Mouse (Mus musculus) cerebral cortex, adult 2 months (tissue): ENCODE results near the gene Gnat1.

ENCODE experiments used
- WGBS: fragments of 180-500 bp; shearing (Covaris S2); methylation state at CpG from one replicate; pipeline ENCODE4 v1.1.7; 2018; 5-methylcytosine and 5-hydroxymethylcytosine counted together

Gene Gnat1

DNA sequence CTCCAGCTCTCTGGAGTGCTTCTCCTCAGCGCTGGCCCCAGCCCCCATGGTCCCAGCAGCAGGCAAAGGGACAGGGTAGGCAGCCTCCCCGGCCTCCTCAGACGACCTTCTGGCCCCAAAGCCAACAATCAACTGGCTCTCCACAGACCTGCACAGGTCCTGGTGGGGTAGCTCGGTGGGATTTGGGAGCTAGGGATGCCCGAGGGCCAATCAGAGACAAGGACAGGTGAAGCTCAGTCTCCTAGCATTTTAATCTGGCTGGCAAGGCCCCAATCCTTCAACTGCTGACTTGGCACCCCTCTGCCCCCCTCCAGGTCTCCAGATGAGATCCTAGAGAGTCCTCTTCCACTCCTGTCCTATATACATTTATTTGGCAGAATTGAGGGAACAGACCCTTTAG is at the start of gene Gnat1:
TSS of gene Gnat1 (minus strand) at position 212 of the 400 bp plus-strand sequence.
- 55% methylated on average over 5 of the region's 5 CpGs for WGBS

DNA sequence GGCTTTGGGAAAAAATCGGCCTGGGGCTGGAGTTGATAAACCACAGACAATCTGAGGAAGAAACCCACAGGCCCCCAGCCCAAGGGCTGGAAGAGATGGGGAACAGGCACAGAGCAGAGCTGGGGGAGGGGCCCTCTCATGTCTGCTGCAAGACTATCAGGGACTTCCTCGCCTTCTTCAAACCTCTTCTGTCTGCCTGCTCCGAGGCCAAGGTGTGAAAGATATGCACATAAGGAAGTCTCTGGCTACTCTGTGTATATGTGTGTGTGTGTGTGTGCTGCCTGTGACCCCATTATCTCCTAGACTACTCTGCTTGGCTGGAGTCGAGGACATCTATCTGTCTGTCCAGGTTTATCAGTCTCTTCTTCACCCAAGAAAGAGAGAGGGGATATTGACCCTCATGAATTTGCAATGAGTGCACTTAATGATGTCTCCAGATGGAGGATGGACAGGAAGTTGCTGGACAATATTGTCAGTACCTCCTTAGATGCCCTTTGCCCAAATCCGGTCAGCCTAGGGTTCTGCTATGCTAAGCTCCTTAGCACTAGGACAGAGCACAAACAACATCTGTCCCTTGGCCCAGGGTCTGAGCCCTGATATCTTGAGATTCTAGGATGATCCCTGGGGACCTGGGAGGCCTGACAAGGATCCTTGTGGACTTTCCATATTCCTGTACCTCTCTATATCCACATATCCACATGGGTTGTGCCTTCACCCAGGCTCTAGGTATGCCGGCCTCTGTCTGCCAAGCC is 49.6 kb upstream of the Gnat1 start:
- WGBS = 86% methylated on average over 6 of the region's 6 CpGs

DNA sequence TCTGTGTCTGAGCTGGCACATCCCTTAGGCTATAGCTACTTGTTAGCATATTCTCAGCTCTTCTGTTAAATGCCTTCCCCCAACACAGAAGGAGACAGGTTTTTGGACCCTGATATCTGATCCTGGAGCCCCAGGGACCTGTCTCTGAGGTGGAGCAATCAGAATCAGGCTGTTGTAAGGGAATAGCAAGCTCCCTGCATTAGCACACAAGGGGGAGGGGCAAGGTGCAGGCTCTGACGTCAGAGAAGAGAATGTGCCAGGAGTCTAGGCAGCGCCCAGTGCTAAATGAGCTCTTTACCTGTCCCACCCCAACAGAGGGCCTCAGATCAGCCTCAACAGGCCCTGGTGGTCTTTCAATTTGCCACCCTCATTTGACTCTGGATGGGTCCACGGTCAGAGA is 47.5 kb upstream of the Gnat1 start:
- 63% methylated on average over 3 of the region's 3 CpGs for WGBS

DNA sequence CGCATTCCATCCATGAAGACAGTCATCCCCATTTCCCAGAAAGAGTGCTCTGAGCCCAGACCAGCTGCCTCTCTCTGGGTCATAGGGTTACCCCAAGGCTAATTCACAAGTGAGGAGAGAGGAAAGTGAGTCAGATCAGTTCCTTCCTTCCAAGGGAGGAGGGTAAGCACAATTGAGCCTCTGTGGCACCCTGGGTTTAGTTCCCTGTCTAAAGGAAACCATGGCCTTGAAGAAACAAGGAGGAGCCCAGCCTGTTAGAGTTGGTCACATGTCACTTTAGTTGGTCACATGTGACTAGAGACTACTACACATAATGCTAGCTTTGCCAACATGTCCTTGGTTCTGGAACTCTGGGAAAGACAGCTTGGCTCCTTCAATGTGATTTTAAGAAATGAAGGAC is 45.3 kb upstream of the Gnat1 start:
- 95% methylated on average over 1 of the region's 1 CpGs for WGBS

DNA sequence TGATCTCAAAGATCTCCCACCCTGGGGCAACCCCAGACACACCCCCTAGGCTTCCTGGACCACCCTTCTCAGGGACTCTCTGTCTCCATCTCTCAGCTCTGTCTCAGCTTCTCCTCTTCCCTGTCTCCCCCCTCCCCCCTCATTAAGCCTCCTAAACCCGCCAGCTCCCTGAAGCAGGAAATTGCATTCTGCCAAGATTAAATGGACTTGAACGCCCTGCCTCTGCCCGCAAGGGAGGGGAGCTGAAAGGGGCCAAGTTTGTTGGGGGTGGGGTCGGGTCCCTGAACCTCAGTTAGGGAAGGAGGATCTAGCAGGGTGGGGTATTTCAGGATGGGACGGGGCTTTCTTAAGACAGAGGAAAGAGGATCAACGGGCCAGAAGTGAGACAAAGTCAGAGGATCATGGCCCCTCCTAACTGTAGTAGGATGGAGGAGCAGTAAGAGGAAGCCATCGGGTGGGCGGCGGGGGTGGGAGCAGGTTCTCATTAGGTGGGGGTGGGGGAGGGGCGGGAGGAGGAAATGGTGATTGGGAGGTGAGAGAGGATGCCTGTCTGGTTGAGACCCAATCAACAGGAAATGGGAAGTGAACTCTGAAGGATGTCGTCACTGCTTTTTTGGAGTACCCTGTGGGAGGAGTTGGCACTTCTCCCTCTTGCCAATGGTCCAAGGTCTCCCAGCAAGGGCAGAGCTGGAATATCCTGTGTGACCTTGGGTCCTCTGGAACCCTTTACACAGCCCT is 44.5 kb upstream of the Gnat1 start:
- 6% methylated on average over 11 of the region's 11 CpGs for WGBS

DNA sequence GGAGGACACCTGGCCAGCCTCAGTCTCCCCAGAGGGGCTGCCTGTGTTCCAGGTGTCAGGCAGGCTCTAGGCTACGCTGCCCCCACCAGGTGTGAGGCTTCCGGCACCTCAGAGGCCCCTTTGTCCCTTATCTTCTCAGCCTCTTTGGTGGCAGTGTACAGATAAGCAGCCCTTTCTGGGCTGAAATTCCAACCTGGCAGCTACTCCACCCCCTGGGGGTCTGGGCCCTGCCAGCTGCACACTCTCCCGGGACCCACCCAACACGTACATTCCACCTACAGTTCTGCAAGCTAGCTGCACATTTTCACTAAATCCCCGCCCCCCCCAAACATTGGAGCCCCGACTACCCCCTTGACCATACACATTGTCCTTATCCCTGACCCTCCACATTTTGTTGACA is 43.8 kb upstream of the Gnat1 start:
- WGBS = 48% methylated on average over 6 of the region's 6 CpGs

DNA sequence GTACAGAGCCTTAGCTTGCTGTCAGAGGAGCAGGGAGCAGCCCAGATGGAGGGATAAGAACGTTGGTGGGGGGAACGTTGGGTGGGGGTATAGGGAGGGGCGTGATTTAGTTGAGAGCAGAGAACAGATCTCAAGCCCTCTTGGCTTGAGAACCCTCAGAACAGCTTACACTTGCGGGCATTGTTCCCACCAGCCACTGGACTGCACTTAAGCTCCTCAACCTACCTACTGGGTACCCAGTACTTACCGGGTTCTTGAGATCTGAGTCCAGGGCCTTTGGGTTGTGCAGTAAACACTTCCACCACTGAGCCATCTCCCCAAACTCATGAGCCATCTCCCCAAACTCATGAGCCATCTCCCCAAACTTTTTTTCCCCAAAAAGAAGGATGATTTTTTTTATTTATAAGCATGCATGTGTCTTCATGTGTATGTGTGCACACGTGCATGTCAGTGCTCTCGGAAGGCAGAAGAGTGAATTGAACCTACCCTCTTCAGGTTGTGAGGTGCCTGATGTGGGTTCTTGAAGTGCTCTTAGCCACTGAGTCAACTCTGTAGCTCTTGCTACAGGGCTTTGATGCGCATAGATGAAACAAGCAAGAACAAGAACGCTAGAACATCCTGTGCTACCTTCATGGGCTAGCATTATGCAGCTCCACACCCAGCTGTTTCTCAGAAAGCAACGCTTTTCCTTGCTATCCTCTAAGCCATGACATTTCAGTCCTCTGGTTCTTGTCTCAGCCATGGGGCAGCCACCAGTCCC is 39.4 kb upstream of the Gnat1 start:
- 86% methylated on average over 10 of the region's 10 CpGs for WGBS

DNA sequence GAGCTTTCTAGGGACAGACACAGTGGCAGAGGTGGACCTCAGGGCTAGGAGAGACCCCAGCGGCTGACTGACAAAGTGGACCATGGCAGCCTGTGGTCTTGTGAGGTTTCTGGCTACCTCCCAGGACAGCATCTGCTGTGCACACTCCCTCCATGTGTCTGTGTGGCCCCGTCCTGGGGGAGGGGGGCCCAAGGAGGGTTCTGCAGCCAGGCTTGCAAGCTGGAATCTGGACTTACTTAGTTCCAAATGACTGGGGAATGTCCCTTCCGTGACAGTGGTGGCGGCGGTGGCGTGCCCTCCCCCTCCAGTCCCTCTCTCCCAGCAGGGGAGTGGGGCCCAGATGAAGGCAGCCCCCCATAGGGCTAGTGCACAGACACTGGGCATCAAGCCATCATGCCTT is 37.4 kb upstream of the Gnat1 start:
- WGBS = 74% methylated on average over 6 of the region's 6 CpGs

DNA sequence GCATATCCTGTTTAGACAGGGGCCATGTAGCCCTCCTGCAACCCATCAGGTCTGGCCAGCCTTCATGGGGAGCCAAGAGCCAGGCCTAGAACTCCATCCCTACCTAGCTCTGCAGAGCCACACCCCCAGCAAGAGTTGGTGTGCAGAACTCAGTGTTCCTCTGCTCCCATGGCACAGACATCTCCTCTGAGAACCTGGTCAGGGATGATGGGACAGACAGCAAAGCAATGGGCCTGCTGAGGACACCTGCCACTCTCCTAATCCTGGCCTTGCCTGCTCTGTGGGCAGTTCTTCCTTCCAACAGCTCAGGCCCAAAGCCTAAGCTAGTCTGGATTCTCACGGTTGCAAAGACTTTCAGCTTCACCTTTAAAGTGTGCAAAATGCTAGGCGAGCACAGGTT is 36.1 kb upstream of the Gnat1 start:
- 90% methylated on average over 2 of the region's 2 CpGs for WGBS

DNA sequence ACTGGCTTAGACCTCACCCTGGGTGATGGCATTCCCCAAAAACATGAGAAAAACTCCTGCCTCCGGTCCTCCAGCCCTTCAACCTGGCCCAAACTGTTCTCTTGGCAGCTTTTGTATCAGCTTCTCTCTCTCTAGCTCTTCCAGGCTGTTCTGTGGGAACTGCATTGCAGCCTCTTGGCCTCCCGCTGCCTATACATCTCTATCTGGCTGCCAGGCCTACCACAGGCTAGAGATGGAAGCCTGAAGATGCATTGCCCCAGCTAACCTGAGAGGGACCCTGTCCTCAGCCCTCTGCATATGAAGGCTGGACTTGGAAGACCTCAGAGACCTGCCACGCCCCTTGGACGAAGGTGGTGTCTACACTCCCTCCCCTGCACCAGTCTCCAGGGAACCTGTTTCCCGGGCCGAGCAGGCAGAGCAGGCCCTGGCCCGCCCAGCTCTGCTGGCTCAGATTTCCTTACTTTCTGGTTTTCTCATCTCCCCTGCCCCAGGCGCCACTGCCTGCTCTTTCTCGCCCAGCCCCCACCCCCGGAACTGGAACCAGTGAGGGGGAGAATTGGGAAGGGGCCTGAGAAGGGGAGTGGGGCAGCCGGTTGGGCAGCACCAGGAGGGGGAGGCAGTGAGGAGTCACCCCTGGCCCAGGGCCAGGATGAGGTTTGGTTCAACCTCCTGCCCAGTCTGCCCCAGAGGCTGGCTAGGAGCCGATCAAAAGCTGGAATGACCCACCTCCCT is 34.9 kb upstream of the Gnat1 start:
- WGBS = 44% methylated on average over 12 of the region's 12 CpGs

DNA sequence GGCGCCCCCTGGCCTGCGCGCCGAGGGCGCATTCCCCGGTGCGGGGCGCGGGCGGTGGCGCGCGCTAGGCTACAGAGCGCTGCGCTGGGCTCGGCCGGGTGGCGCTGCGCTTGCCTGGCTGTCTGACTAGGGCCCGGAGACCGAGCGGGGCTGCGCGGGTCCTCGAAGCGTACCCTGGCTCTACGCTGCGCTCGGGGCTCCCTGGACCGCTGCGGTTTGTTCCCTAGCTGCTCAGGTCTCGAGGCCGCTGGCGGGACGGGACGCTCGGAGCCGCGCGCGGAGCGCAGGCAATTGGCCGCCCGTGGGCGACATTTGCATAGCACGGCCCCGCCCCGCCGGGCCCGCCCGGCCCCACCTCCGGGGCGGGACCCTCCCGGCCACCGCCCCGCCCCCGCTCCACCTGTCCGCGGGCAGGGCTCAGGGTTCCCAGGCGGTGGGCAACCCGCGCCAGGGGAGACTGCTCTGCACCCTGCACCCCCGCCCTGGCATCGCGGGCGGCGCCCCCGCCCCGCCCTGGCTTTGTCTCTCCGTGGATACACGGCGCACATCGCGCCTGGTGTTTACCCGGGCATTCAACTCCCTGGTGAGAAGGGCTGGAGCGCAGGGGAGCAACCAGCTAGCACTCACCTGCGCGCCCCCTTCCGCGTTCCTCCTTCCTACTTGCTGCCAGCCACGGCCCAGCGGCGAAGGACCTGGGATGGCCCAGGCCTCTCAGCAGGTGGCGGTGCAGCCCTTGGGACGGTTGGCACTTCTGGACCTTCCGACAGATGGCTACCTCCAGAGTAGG is 30.4 kb upstream of the Gnat1 start, which contains the start of gene Sema3f:
TSS of gene Sema3f (minus strand) at position 779 of the 787 bp plus-strand sequence.
- WGBS = 3% methylated on average over 83 of the region's 86 CpGs

DNA sequence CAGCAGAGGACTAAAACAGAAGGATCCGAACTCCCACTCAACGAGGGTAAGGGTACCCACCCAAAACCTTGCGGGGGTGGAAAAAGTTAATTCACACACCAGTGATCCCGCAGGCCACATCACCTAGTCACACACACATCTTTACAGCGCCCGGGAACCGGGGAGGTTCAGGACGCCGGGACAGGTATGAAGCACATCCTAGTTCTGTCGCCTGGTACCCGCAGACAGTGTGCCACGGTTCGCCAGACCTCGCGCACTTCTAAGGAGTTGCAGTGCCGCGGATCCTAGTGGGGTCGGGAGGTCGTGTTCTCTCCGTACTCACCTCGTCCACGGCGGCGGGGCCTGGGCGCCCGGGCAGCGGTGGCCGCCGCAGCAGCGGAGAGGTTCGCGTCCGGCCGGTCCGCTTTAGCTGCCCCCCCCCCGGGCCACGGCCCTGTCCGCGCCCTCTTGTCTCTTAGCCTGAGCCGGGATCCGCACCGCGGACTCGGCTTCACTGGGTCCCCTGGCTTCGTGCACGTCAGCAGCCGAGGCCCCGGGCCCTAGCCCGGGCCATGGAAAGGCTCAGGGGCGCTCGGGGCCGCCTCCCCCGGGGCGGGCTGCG is 29.7 kb upstream of the Gnat1 start:
- WGBS = 2% methylated on average over 53 of the region's 55 CpGs

DNA sequence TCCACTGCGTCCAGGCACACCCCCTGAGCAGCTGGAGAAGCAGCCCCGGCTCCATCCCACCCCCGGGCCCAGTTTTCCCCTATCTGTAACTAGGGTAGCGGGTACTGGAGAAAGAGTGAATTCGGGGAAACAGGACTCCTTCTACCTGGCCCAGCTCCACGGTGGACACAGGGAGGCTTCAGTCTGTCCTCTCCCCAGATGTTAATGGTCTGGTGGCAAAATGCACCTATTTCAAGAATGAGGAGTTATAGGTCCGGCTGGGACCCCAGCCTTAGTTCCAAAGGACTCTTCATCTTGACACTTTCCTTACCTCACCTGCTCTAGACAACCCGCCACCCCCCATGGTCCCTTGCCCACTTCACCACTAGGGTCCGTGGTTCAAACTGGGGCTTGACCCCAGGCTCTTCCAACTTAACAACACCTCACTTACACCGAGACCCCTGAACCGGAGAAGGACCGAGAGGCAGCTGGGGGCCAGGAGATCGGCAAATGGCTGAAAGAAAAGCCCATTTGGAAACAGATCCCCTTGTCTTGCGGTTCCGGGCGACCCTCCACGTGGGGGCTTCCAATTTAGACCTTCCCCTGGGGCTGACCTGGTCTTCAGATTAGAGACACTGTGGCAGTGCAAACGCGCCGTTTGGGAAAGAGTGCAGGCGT is 29.1 kb upstream of the Gnat1 start:
- WGBS = 10% methylated on average over 21 of the region's 21 CpGs

DNA sequence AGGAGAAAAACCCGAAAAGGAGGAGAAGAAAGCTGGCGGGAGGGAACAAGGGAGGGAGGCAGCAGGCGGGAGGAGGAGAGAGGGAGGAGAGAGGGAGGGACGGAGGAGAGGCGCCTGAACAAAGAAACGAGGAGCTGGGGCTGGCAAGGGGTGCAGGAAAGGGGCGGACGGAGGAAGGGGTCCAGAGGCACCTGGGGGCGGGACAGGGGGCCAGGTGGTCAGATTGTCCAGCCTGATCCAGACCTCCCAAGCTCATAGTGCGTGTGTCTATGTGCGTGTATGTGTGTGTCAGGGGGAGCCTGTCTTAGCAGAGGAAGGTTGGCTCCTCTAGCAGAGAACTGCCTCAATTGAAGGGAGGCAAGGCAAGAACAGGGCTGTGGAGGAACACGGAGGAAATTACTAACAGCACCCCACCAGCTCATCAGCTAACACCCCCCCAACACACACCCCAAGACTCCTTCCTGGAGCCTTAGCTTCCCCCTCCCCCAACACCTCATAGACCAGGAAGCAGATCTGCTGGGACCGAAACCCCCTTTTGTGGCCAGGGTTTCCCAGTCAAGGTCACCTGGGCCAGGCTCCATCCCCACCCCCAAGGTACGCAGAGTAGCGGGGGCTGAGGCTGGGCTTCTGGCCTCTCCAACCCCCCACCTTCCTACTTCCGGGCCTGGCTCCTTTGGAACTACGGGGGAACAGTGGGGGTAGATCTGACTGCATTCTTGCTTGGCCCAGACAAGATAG is 28.4 kb upstream of the Gnat1 start:
- 13% methylated on average over 16 of the region's 17 CpGs for WGBS

DNA sequence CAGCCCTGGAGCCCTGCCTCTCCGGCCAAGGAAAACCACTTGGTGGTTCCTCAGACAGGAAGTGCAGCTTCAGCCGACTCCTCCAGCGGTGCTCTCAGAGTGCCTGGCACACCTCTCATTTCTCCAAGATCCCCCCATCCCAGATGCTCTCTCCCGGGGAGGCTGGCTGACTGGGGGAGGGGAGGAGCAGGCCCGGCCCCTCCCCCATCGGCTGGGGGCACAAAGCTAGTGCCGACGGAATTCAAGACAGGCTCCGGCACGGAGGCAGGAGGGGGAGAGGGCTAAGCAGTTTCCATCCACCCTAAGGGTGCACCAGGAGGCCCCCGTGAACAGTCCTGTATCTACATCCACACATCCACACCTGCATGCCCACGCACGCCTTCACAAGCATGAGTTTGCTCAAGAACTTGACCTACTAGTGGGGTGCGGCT is 27.3 kb upstream of the Gnat1 start:
- WGBS = 22% methylated on average over 14 of the region's 14 CpGs

DNA sequence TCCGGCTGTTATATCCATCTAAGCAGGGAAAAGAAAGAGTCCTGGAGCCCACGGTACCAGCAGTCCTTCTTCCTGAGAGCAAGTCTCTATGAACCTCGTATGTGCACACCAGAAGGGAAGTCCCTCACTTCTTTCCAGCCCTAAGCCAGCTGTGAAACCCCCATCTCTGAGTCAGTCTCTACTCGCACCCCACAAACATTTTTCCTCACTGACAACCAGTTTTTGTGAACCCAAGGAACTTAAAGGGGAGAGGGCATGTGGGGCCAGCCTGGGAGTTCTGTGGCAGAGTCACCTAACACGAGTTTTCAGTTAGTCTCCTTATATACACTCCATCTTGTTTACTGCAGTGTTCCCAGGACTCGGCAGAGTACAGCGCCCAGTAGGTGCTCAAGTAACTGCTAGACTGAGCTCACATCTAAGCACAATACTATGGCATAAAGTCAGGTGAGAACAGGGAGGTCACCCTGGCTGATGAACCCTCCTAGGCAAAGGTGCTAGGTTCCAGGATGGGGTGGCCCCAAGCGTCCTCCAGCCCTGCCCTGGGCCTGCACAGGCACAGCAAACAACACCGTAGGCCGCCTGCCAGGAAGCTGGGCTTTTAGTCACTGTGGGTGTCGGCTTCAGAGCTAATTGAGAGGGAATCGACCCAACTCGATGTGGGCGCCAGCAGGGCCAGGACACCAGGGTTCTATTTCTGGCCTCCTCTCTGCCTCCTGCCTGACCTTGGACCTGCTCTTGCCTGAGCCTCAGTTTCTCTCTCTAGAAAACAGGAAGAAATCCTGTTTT is 24.0 kb upstream of the Gnat1 start:
- 69% methylated on average over 14 of the region's 14 CpGs for WGBS

DNA sequence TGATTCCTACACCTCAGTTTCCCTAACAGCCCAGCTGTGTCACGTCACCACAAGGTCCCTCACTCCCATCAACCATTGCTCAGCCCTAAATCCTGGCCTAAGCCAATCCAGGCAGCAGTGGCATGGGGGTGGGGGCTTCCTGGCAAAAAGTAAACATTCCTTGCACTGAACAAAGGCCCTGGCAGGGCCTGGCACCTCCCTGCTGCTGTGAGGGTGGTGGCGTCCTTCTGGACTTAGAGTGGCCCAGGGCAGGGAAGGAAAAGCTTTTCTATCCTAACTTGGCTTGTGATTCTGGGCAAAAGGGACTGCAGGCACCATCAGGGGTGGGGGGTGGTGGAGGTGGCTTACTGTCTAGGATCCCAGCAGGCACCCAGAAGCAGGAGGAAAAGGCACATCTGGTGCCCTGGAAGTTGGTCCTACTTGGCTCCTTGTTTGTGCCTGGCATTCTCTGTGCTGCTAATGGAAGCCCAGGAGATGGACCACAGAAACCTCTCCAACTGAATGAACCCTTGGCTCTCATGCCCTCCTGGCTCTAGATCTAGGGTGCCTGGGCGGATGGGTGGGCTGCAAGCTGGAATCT is 23.2 kb upstream of the Gnat1 start:
- 76% methylated on average over 3 of the region's 3 CpGs for WGBS

DNA sequence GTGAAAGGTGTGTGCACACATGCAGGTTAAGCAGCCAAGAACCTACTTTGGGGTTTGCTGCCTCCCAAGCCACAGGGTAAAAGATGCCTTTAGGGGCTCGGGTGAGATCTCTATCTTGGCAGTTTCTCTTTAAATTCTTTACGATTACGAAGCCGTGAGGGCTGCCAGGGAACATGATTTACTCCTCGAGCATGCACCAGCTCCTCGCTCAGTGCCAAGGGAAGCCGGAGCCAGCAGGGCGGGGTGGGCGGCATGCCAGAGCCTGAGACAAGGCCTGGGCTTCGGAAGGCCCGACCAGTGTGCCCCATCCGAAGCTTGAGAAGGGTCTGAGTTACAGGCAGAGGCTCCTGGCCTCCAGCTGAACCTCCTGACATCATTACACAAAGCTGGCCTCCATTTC is 22.1 kb upstream of the Gnat1 start:
- 20% methylated on average over 12 of the region's 12 CpGs for WGBS
